Mouse (Mus musculus) C2C12 (cell line): ENCODE measurements at regions not wholly inside any gene's neighbourhood (a gene's known extent, or its start where the extent isn't known, plus 50 kb on each side); places are given as distances from the start of the nearest gene placed in this dataset.

Source experiments
- CTCF ChIP-seq: IDR thresholded peaks from one replicate; pipeline ENCODE4 v1.5.1; 2011; ENCODE audit not compliant: control insufficient read depth, insufficient read depth, insufficient read length
- FOSL1 ChIP-seq: IDR thresholded peaks from one replicate; pipeline ENCODE4 v1.8.0; 2011; ENCODE audit warnings: mild to moderate bottlenecking, low read length; ENCODE audit not compliant: poor library complexity, insufficient read depth, severe bottlenecking

GRCm38 (mm10) chr12:94670035-94670434, 1022.0 kb upstream of the Flrt2 start:
- TF ChIP-seq FOSL1 (no peak), CTCF (no peak)
